Mouse (Mus musculus) spleen, adult 2 months (tissue): Measurements from ENCODE around the gene Fkbp9. TPM values are rescaled to one million over a fixed set of nuclear protein-coding genes. Genes with fewer than 3 reads are reported as not detected.
A peak's percentile ranks its signal among the peaks of the same experiment; 100 is the strongest.

Source experiments
- DNase-seq, 2 experiments: peaks; one replicate each; pipeline versions ENCODE4 v3.0.0 to v3.0.0-alpha.2; 2012 to 2021; ENCODE audit warnings: low spot score in 2 of 2, low read depth in 1 of 2
- H3K27ac ChIP-seq: fragments of 200-500 bp; 2 replicates; pipeline ENCODE4 v1.5.1; 2012; ENCODE audit warnings: low read length, inconsistent platforms; ENCODE audit not compliant: insufficient read depth
- H3K27me3 ChIP-seq: fragments of 200-500 bp; 2 replicates; pipeline ENCODE4 v1.6.1; 2012; ENCODE audit warnings: mild to moderate bottlenecking, moderate library complexity, low read length, inconsistent platforms; ENCODE audit not compliant: control insufficient read depth, insufficient read depth
- H3K36me3 ChIP-seq: fragments of 200-500 bp; 2 replicates; pipeline ENCODE4 v1.6.1; 2012; ENCODE audit warnings: mild to moderate bottlenecking, low read length, inconsistent platforms; ENCODE audit not compliant: control insufficient read depth, insufficient read depth
- H3K4me1 ChIP-seq: fragments of 200-500 bp; 2 replicates; pipeline ENCODE4 v1.6.1; 2011; ENCODE audit warnings: inconsistent platforms; ENCODE audit not compliant: control insufficient read depth, insufficient read depth, insufficient read length
- H3K4me3 ChIP-seq: fragments of 200-500 bp; 2 replicates; pipeline ENCODE4 v1.5.1; 2011; ENCODE audit warnings: mild to moderate bottlenecking, inconsistent platforms; ENCODE audit not compliant: insufficient read depth, insufficient read length; ENCODE audit errors: extremely low read depth
- CTCF ChIP-seq: fragments of 200-500 bp; IDR thresholded peaks from 2 replicates; pipeline ENCODE4 v1.5.1; 2011; ENCODE audit warnings: mild to moderate bottlenecking, inconsistent platforms; ENCODE audit not compliant: insufficient read depth, insufficient read length, insufficient replicate concordance; ENCODE audit errors: extremely low read depth
- POLR2A ChIP-seq: fragments of 200-500 bp; IDR thresholded peaks from 2 replicates; pipeline ENCODE4 v1.6.1; 2011; ENCODE audit warnings: low read depth, low read length, inconsistent platforms
- WGBS: fragments of 180-500 bp; shearing (Covaris S2); methylation state at CpG from one replicate; pipeline ENCODE4 v1.1.7; 2018; 5-methylcytosine and 5-hydroxymethylcytosine counted together
- polyA plus RNA-seq: library from polyadenylated mRNA; depleted of rRNA; stranded (reverse); fragments of >200 nt; gene quantifications from 2 replicates; pipeline ENCODE4 v1.2.3, GENCODE M21; 2012

Fkbp9 gene
- polyA plus RNA-seq, 1 experiment, result 6.7 TPM

GRCm38 (mm10) chr6:56818436-56819123 is 13.3 kb upstream of the Fkbp9 start:
- no peak overlapping the region for H3K27ac ChIP-seq
- WGBS, result 81% methylated on average over 5 of the region's 5 CpGs

GRCm38 (mm10) chr6:56819124-56819487 is 12.8 kb upstream of the Fkbp9 start:
- H3K4me1 ChIP-seq, result no peaks in the 10 kb centered on the region
- H3K36me3 ChIP-seq, result no peaks in the 10 kb centered on the region
- TF ChIP-seq CTCF, result no peak
- TF ChIP-seq POLR2A, result no peak
- no peak overlapping the region for H3K27ac ChIP-seq
- 83% methylated on average over 2 of the region's 2 CpGs for WGBS
- H3K4me3 ChIP-seq, result no peak overlapping the region
- DNase-seq, result no peak
- H3K27me3 ChIP-seq, result no peaks in the 10 kb centered on the region

More at GRCm38 (mm10) chr6:56818436-56819123, 13.3 kb upstream of the Fkbp9 start:
- no peaks in the 10 kb centered on the region for H3K36me3 ChIP-seq
- no peaks in the 10 kb centered on the region for H3K4me1 ChIP-seq
- H3K27me3 ChIP-seq, result no peaks in the 10 kb centered on the region
- no peak for DNase-seq
- no peak overlapping the region for H3K4me3 ChIP-seq
- TF ChIP-seq CTCF (no peak), POLR2A (no peak)

- no peak overlapping the region for H3K27ac ChIP-seq
- H3K27me3 ChIP-seq, result no peaks in the 10 kb centered on the region
- DNase-seq, result no peak
- no peak overlapping the region for H3K4me3 ChIP-seq
- TF ChIP-seq POLR2A (no peak), CTCF (no peak)
- WGBS, result 71% methylated on average over 3 of the region's 3 CpGs
- no peaks in the 10 kb centered on the region for H3K36me3 ChIP-seq
- no peaks in the 10 kb centered on the region for H3K4me1 ChIP-seq
Observed at GRCm38 (mm10) chr6:56825657-56826056, 6.2 kb upstream of the Fkbp9 start.

- TF ChIP-seq CTCF (no peak), POLR2A (no peak)
- 11% methylated on average over 15 of the region's 15 CpGs for WGBS
- H3K4me1 ChIP-seq, result peaks cover 2% of the 10 kb centered on the region; the same call in 1 of the 2 replicates
- peak overlapping the region; percentile 51; the same call in 1 of the 2 replicates for H3K4me3 ChIP-seq
- H3K27ac ChIP-seq, result no peak overlapping the region
- DNase-seq, result no peak
- H3K36me3 ChIP-seq, result no peaks in the 10 kb centered on the region
- H3K27me3 ChIP-seq, result peaks cover 8% of the 10 kb centered on the region
Observed at GRCm38 (mm10) chr6:56832407-56832796, 543 bp downstream of the Fkbp9 start.

- Histone ChIP-seq H3K4me1 (peaks cover 2% of the 10 kb centered on the region; the same call in 1 of the 2 replicates), H3K27me3 (peaks cover 8% of the 10 kb centered on the region), H3K36me3 (no peaks in the 10 kb centered on the region), H3K4me3 (no peak overlapping the region), H3K27ac (no peak overlapping the region)
- TF ChIP-seq POLR2A (no peak), CTCF (no peak)
- DNase-seq, result no peak
Observed at GRCm38 (mm10) chr6:56832830-56833229, 971 bp downstream of the Fkbp9 start.

- TF ChIP-seq CTCF, result no peak
- TF ChIP-seq POLR2A, result no peak
- 84% methylated on average over 5 of the region's 5 CpGs for WGBS
- Histone ChIP-seq H3K27ac (no peak overlapping the region), H3K4me3 (no peak overlapping the region), H3K27me3 (peaks cover 8% of the 10 kb centered on the region), H3K4me1 (peaks cover 2% of the 10 kb centered on the region; the same call in 1 of the 2 replicates), H3K36me3 (no peaks in the 10 kb centered on the region)
- DNase-seq, result no peak
Observed at GRCm38 (mm10) chr6:56834769-56835168, 2.9 kb downstream of the Fkbp9 start.

GRCm38 (mm10) chr6:56835532-56835931 is 3.7 kb downstream of the Fkbp9 start:
- DNase-seq, result no peak
- no peak overlapping the region for H3K27ac ChIP-seq
- H3K27me3 ChIP-seq, result peaks cover 8% of the 10 kb centered on the region
- WGBS, result 93% methylated on average over 10 of the region's 10 CpGs
- TF ChIP-seq POLR2A (no peak), CTCF (no peak)
- no peaks in the 10 kb centered on the region for H3K36me3 ChIP-seq
- H3K4me3 ChIP-seq, result no peak overlapping the region
- H3K4me1 ChIP-seq, result peaks cover 2% of the 10 kb centered on the region; the same call in 1 of the 2 replicates
